Mouse (Mus musculus): Measurements from ENCODE around the gene Gm28230. TPM values are rescaled to one million over a fixed set of nuclear protein-coding genes. Genes with fewer than 3 reads are reported as not detected.
A peak's percentile ranks its signal among the peaks of the same experiment; 100 is the strongest.

Gene Gm28230
- polyA plus RNA-seq, 1 experiment from 2014 or later, result not detected

DNA sequence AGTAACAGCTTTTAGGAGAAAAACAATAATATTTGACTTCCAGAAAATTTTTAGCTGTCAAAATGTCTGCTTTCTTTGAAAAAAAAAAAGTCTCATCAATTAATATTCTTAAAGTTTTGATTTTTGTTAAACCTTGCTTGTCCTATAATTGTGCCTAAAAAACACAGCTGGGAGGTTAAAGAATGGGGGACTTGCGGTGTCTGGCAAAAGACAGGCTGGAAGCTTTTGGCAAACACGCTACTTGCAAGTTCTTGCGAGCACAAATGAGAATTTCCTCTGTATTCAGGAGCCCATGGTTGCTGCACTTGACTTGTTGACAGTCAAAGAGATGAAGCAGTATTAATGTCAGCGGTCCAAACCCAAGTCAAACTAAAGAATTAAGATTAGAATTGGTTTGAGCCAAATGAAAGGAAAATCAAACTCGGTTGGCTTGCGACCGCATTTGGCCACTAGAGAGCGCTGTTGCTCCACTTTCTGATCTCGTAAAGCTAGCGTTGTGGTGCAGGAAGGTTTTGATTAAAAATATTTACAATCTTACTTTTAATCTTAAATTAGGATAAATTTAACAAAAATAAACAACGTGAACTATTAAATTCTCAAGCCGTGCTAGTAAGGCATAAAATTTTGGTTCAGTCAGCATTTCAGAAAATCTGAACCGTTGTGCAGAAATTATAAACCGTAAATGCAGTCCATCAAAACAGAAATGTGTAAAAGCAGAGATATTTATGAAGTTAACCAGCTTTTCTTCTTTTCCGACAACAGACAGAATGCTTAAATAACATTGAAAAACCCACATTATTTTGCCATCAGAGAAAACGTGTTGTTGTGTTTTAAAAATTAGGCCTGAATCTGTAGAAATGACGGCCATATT lies 24.3 kb upstream of the Gm28230 start:
- no peak for ATAC-seq

DNA sequence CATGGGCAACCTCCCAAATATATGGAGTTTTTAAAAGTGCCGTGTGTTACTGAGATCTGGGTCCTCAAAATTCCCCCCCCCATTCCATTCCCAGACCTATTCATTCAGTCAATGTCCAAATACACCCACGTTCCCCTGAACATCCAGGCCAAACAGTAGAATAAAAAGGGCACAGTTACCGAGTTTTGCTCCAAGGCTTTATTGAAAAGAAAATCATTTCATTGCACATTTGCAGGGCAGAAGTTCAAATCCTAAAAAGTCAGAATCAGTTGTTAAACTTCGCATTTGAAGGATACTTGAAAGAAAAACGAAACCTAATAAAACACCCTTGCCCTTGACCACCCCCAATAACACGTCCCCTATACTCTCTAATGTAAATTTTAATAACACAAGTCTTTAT lies 23.7 kb upstream of the Gm28230 start:
- H3K9me3 ChIP-seq (replicated peaks; ENCODE audit: control insufficient read depth, low read length, poor library complexity, severe bottlenecking), result no peaks in the 10 kb centered on the region
- no peak overlapping the region for H3K27ac ChIP-seq (ENCODE audit: low read length)
- H3K36me3 ChIP-seq (ENCODE audit: control insufficient read depth, insufficient read depth, low read length), result no peaks in the 10 kb centered on the region
- peaks cover 10% of the 10 kb centered on the region for H3K4me1 ChIP-seq (ENCODE audit: control insufficient read depth, insufficient read depth, low read length)
- WGBS, result 10% methylated on average over 6 of the region's 6 CpGs
- H3K9ac ChIP-seq (ENCODE audit: low read depth, low read length), result no peak overlapping the region
- H3K4me2 ChIP-seq (ENCODE audit: low read length), result no peak overlapping the region
- peaks cover 53% of the 10 kb centered on the region for H3K27me3 ChIP-seq (ENCODE audit: control insufficient read depth, insufficient read depth, low read depth, low read length)
- no peak for ATAC-seq
- no peak overlapping the region for H3K4me3 ChIP-seq (ENCODE audit: low read depth, low read length)

More for the DNA sequence above, 24.3 kb upstream of the Gm28230 start:
- 12% methylated on average over 17 of the region's 17 CpGs for WGBS
- Histone ChIP-seq H3K4me2 (ENCODE audit: low read length) (no peak overlapping the region), H3K9me3 (replicated peaks; ENCODE audit: control insufficient read depth, low read length, poor library complexity, severe bottlenecking) (no peaks in the 10 kb centered on the region), H3K27ac (ENCODE audit: low read length) (no peak overlapping the region), H3K36me3 (ENCODE audit: control insufficient read depth, insufficient read depth, low read length) (no peaks in the 10 kb centered on the region), H3K4me3 (ENCODE audit: low read depth, low read length) (no peak overlapping the region), H3K27me3 (ENCODE audit: control insufficient read depth, insufficient read depth, low read depth, low read length) (peaks cover 49% of the 10 kb centered on the region), H3K4me1 (ENCODE audit: control insufficient read depth, insufficient read depth, low read length) (peaks cover 11% of the 10 kb centered on the region), H3K9ac (ENCODE audit: low read depth, low read length) (no peak overlapping the region)

DNA sequence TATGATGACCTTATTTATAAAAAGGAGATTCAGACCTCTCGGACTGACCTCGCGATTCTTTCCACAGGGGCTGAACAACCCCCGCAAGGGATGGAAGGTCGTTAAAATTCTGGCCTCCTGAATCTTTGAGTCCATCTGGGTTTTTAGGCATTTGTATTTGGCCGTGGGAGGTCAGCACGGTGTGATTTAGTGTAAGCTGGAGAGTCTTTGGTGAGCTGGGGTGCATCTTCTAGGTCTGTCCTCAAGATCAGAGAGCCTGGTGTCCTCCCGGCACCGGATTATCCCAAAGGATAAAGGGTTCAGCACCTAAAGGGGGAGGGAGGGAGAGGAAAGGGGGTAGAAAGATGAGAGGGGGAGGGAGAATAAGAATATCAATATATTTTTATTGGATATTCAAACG lies 23.2 kb upstream of the Gm28230 start:
- H3K4me3 ChIP-seq (ENCODE audit: low read depth, low read length), result no peak overlapping the region
- peaks cover 7% of the 10 kb centered on the region for H3K4me1 ChIP-seq (ENCODE audit: control insufficient read depth, insufficient read depth, low read length)
- no peak overlapping the region for H3K27ac ChIP-seq (ENCODE audit: low read length)
- no peak overlapping the region for H3K4me2 ChIP-seq (ENCODE audit: low read length)
- peaks cover 58% of the 10 kb centered on the region for H3K27me3 ChIP-seq (ENCODE audit: control insufficient read depth, insufficient read depth, low read depth, low read length)
- WGBS, result 4% methylated on average over 10 of the region's 10 CpGs
- H3K9ac ChIP-seq (ENCODE audit: low read depth, low read length), result no peak overlapping the region
- H3K36me3 ChIP-seq (ENCODE audit: control insufficient read depth, insufficient read depth, low read length), result no peaks in the 10 kb centered on the region
- ATAC-seq, result no peak
- no peaks in the 10 kb centered on the region for H3K9me3 ChIP-seq (replicated peaks; ENCODE audit: control insufficient read depth, low read length, poor library complexity, severe bottlenecking)

GRCm38 (mm10) chr2:74703720-74704392 lies 22.7 kb upstream of the Gm28230 start:
- peaks cover 63% of the 10 kb centered on the region for H3K27me3 ChIP-seq (ENCODE audit: control insufficient read depth, insufficient read depth, low read depth, low read length)
- WGBS, result 1% methylated on average over 26 of the region's 26 CpGs
- H3K9ac ChIP-seq (ENCODE audit: low read depth, low read length), result no peak overlapping the region
- peaks cover 7% of the 10 kb centered on the region for H3K4me1 ChIP-seq (ENCODE audit: control insufficient read depth, insufficient read depth, low read length)
- H3K4me2 ChIP-seq (ENCODE audit: low read length), result no peak overlapping the region
- no peak overlapping the region for H3K4me3 ChIP-seq (ENCODE audit: low read depth, low read length)
- H3K27ac ChIP-seq (ENCODE audit: low read length), result no peak overlapping the region
- ATAC-seq, result no peak
- H3K9me3 ChIP-seq (replicated peaks; ENCODE audit: control insufficient read depth, low read length, poor library complexity, severe bottlenecking), result no peaks in the 10 kb centered on the region
- H3K36me3 ChIP-seq (ENCODE audit: control insufficient read depth, insufficient read depth, low read length), result no peaks in the 10 kb centered on the region

DNA sequence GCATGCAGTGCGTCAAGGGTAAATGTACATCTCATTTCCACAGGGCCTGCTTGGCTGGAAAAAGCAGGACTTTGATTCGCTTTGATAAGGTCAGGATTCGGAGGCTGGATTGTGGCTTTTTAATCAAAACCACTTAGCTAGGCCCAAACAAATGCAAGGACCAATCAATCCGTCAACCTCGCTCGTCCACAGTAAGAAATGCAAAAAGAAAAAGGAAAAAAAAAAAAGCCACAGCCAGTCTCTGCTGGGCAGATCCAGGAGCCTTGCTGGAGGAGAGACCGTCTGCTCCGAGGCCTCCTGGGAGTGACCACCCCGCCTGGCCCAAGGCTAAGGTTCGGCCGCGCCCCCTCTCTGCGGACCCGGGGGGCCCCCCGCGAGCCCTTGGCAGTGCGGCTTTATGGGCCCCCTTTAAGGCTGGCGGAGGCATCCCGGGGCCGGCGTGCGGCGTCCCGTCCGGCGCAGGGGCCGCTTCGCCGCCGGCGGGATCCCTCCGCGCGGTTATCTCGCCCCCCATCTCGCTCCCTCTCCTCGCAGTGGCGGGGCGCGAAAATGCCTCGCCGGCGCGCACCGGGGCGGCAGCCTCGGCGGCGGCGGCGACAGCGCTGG lies 22.0 kb upstream of the Gm28230 start, which contains the start of gene Hoxd8:
Hoxd8 (plus strand) TSS at position 223 of the 606 bp plus-strand sequence.
- under 1% methylated on average over 35 of the region's 52 CpGs for WGBS
- Histone ChIP-seq H3K27ac (ENCODE audit: low read length) (no peak within 1 kb of the TSS), H3K9ac (ENCODE audit: low read depth, low read length) (no peak within 1 kb of the TSS), H3K4me1 (ENCODE audit: control insufficient read depth, insufficient read depth, low read length) (peaks cover 7% of the 10 kb centered on the region), H3K27me3 (ENCODE audit: control insufficient read depth, insufficient read depth, low read depth, low read length) (peaks cover 68% of the 10 kb centered on the region), H3K4me2 (ENCODE audit: low read length) (peak within 1 kb of the TSS; percentile 46), H3K36me3 (ENCODE audit: control insufficient read depth, insufficient read depth, low read length) (no peaks in the 10 kb centered on the region), H3K4me3 (ENCODE audit: low read depth, low read length) (peak within 1 kb of the TSS; percentile 17), H3K9me3 (replicated peaks; ENCODE audit: control insufficient read depth, low read length, poor library complexity, severe bottlenecking) (no peaks in the 10 kb centered on the region)
- no peak for ATAC-seq

GRCm38 (mm10) chr2:74704999-74705466 lies 21.5 kb upstream of the Gm28230 start:
- WGBS, result 1% methylated on average over 31 of the region's 66 CpGs
- H3K4me3 ChIP-seq (ENCODE audit: low read depth, low read length), result peak overlapping the region; percentile 17
- H3K9me3 ChIP-seq (replicated peaks; ENCODE audit: control insufficient read depth, low read length, poor library complexity, severe bottlenecking), result no peaks in the 10 kb centered on the region
- ATAC-seq, result no peak
- H3K27ac ChIP-seq (ENCODE audit: low read length), result no peak overlapping the region
- H3K9ac ChIP-seq (ENCODE audit: low read depth, low read length), result no peak overlapping the region
- H3K4me1 ChIP-seq (ENCODE audit: control insufficient read depth, insufficient read depth, low read length), result peaks cover 7% of the 10 kb centered on the region
- H3K36me3 ChIP-seq (ENCODE audit: control insufficient read depth, insufficient read depth, low read length), result no peaks in the 10 kb centered on the region
- peaks cover 68% of the 10 kb centered on the region for H3K27me3 ChIP-seq (ENCODE audit: control insufficient read depth, insufficient read depth, low read depth, low read length)
- peak overlapping the region; percentile 46 for H3K4me2 ChIP-seq (ENCODE audit: low read length)

DNA sequence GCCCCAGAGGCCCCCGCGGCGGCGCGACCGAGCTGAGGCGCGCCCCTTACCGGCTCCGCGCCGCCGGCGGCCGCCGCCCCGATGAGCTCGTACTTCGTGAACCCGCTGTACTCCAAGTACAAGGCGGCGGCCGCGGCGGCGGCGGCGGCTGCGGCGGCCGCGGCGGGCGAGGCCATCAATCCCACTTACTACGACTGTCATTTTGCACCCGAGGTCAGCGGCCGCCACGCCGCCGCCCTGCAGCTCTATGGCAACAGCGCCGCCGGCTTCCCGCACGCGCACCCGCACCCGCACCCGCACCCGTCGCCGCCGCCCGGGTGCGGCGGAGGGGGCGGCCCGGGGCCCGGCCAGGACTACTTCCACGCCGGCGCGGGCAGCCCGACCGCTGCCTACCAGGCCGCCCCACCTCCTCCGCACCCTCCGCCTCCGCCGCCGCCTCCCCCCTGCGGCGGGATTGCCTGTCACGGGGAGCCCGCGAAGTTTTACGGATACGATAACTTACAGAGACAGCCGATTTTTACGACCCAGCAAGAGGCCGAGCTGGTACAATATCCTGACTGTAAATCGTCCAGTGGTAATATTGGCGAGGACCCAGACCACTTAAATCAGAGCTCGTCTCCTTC lies 20.9 kb upstream of the Gm28230 start:
- Histone ChIP-seq H3K4me3 (ENCODE audit: low read depth, low read length) (peak overlapping the region; percentile 17), H3K36me3 (ENCODE audit: control insufficient read depth, insufficient read depth, low read length) (no peaks in the 10 kb centered on the region), H3K27ac (ENCODE audit: low read length) (no peak overlapping the region), H3K9ac (ENCODE audit: low read depth, low read length) (no peak overlapping the region), H3K9me3 (replicated peaks; ENCODE audit: control insufficient read depth, low read length, poor library complexity, severe bottlenecking) (no peaks in the 10 kb centered on the region), H3K4me1 (ENCODE audit: control insufficient read depth, insufficient read depth, low read length) (peaks cover 7% of the 10 kb centered on the region), H3K4me2 (ENCODE audit: low read length) (peak overlapping the region; percentile 46), H3K27me3 (ENCODE audit: control insufficient read depth, insufficient read depth, low read depth, low read length) (peaks cover 68% of the 10 kb centered on the region)
- no peak for ATAC-seq
- 1% methylated on average over 46 of the region's 85 CpGs for WGBS

GRCm38 (mm10) chr2:74706393-74706960 lies 20.1 kb upstream of the Gm28230 start:
- no peak overlapping the region for H3K4me3 ChIP-seq (ENCODE audit: low read depth, low read length)

More at GRCm38 (mm10) chr2:74706393-74706960, 20.1 kb upstream of the Gm28230 start:
- ATAC-seq, result no peak
- Histone ChIP-seq H3K9ac (ENCODE audit: low read depth, low read length) (no peak overlapping the region), H3K27me3 (ENCODE audit: control insufficient read depth, insufficient read depth, low read depth, low read length) (peaks cover 66% of the 10 kb centered on the region), H3K9me3 (replicated peaks; ENCODE audit: control insufficient read depth, low read length, poor library complexity, severe bottlenecking) (no peaks in the 10 kb centered on the region), H3K4me1 (ENCODE audit: control insufficient read depth, insufficient read depth, low read length) (peaks cover 7% of the 10 kb centered on the region), H3K4me2 (ENCODE audit: low read length) (no peak overlapping the region), H3K27ac (ENCODE audit: low read length) (no peak overlapping the region), H3K36me3 (ENCODE audit: control insufficient read depth, insufficient read depth, low read length) (no peaks in the 10 kb centered on the region)
- WGBS, result 1% methylated on average over 13 of the region's 13 CpGs
